Mouse (Mus musculus) forebrain, embryonic 16.5 days (tissue): ENCODE results near the gene Ints12. TPM values are rescaled to one million over a fixed set of nuclear protein-coding genes. Genes with fewer than 3 reads are reported as not detected.

Experiments used
- ATAC-seq: fragments of 200-750 bp; cut with Nextera tagmentation; 2 replicates; pipeline ENCODE4 v1.8.0; 2017; ENCODE audit warnings: mild to moderate bottlenecking, moderate library complexity
- H3K27ac ChIP-seq: fragments of 300-500 bp; sonication (generic); 2 replicates; pipeline ENCODE4 v1.5.1; 2014; ENCODE audit warnings: low read length, control low read depth
- H3K27me3 ChIP-seq: fragments of 300-500 bp; sonication (generic); replicated peaks from 2 replicates; pipeline ENCODE4 v1.6.1; 2014; ENCODE audit warnings: low read length; ENCODE audit not compliant: control insufficient read depth, insufficient read depth
- H3K36me3 ChIP-seq: fragments of 300-500 bp; sonication (generic); 2 replicates; pipeline ENCODE4 v1.6.1; 2014; ENCODE audit not compliant: control insufficient read depth, insufficient read depth
- H3K4me1 ChIP-seq: fragments of 300-500 bp; sonication (generic); replicated peaks from 2 replicates; pipeline ENCODE4 v1.6.1; 2014; ENCODE audit warnings: low read length; ENCODE audit not compliant: control insufficient read depth, insufficient read depth
- H3K4me2 ChIP-seq: fragments of 300-500 bp; sonication (generic); 2 replicates; pipeline ENCODE4 v1.6.1; 2014; ENCODE audit warnings: mild to moderate bottlenecking, low read length, control low read depth
- H3K4me3 ChIP-seq: fragments of 300-500 bp; sonication (generic); replicated peaks from 2 replicates; pipeline ENCODE4 v1.5.1; 2014; ENCODE audit warnings: mild to moderate bottlenecking, low read length, control low read depth
- H3K9ac ChIP-seq: fragments of 300-500 bp; sonication (generic); replicated peaks from 2 replicates; pipeline ENCODE4 v1.6.1; 2014; ENCODE audit warnings: low read depth, low read length, control low read depth
- H3K9me3 ChIP-seq: fragments of 300-500 bp; sonication (generic); 2 replicates; pipeline ENCODE4 v1.6.1; 2016; ENCODE audit warnings: low read length; ENCODE audit not compliant: control insufficient read depth
- WGBS: fragments of 180-500 bp; shearing (Covaris S2); extraction: QIAGEN DNeasy Blood & Tissue Kit; methylation state at CpG from one replicate; pipeline ENCODE4 v1.1.7; 2014; 5-methylcytosine and 5-hydroxymethylcytosine counted together
- polyA plus RNA-seq: library from polyadenylated mRNA; unstranded; fragments of >200 nt; fragmentation: Nextera tagmentation; extraction: Ambion mirVana; gene quantifications from 2 replicates; pipeline ENCODE4 v1.2.1, GENCODE M21; 2015

The Ints12 gene
- 17.0 and 22.9 TPM in 2 replicates for polyA plus RNA-seq

GRCm38 (mm10) chr3:133091664-133092273 lies at the start of gene Ints12, which contains the start of gene Gstcd:
TSS of gene Ints12 (plus strand) at chr3:133091840.
TSS of gene Gstcd (minus strand) at chr3:133092033.
- peaks cover 20% of the 10 kb centered on the region for H3K4me1 ChIP-seq
- peak within 1 kb of the TSS; percentile 87 for H3K4me3 ChIP-seq
- H3K27ac ChIP-seq: peak within 1 kb of the TSS; percentile 97
- WGBS: under 1% methylated on average over 49 of the region's 53 CpGs
- peak within 1 kb of the TSS; percentile 95 for H3K9ac ChIP-seq
- peak within 1 kb of the TSS; percentile 67 for H3K4me2 ChIP-seq
- peak; percentile 98 for ATAC-seq
- no peaks in the 10 kb centered on the region for H3K9me3 ChIP-seq
- H3K27me3 ChIP-seq: no peaks in the 10 kb centered on the region
- H3K36me3 ChIP-seq: no peaks in the 10 kb centered on the region

- no peaks in the 10 kb centered on the region for H3K9me3 ChIP-seq
- no peaks in the 10 kb centered on the region for H3K4me1 ChIP-seq
- no peak overlapping the region for H3K4me3 ChIP-seq
- H3K36me3 ChIP-seq: no peaks in the 10 kb centered on the region
- H3K27ac ChIP-seq: no peak overlapping the region
- no peak overlapping the region for H3K4me2 ChIP-seq
- H3K27me3 ChIP-seq: no peaks in the 10 kb centered on the region
- H3K9ac ChIP-seq: no peak overlapping the region
- WGBS: 16% methylated on average over 2 of the region's 2 CpGs
- peak; percentile 78 for ATAC-seq
Observed at GRCm38 (mm10) chr3:133052068-133052467, 39.6 kb upstream of the Ints12 start.

GRCm38 (mm10) chr3:133075560-133075959 lies 16.1 kb upstream of the Ints12 start:
- no peak for ATAC-seq
- H3K4me1 ChIP-seq: no peaks in the 10 kb centered on the region
- no peak overlapping the region for H3K4me3 ChIP-seq
- no peak overlapping the region for H3K9ac ChIP-seq
- H3K36me3 ChIP-seq: peaks cover 2% of the 10 kb centered on the region; the same call in 1 of the 2 replicates
- H3K9me3 ChIP-seq: no peaks in the 10 kb centered on the region
- 95% methylated on average over 10 of the region's 10 CpGs for WGBS
- H3K27ac ChIP-seq: no peak overlapping the region
- H3K4me2 ChIP-seq: no peak overlapping the region
- H3K27me3 ChIP-seq: no peaks in the 10 kb centered on the region

GRCm38 (mm10) chr3:133082736-133083135 lies 8.9 kb upstream of the Ints12 start:
- Histone ChIP-seq H3K4me2 (no peak overlapping the region), H3K27me3 (no peaks in the 10 kb centered on the region), H3K9me3 (no peaks in the 10 kb centered on the region), H3K4me3 (no peak overlapping the region), H3K27ac (no peak overlapping the region), H3K9ac (no peak overlapping the region), H3K36me3 (peaks cover 8% of the 10 kb centered on the region; the same call in 1 of the 2 replicates), H3K4me1 (no peaks in the 10 kb centered on the region)
- ATAC-seq: no peak
- 94% methylated on average over 5 of the region's 5 CpGs for WGBS

GRCm38 (mm10) chr3:133085858-133086257 lies 5.8 kb upstream of the Ints12 start:
- H3K4me1 ChIP-seq: peaks cover 6% of the 10 kb centered on the region
- WGBS: 74% methylated on average over 3 of the region's 3 CpGs
- H3K27me3 ChIP-seq: no peaks in the 10 kb centered on the region
- H3K36me3 ChIP-seq: peaks cover 8% of the 10 kb centered on the region; the same call in 1 of the 2 replicates
- ATAC-seq: peak; percentile 86
- H3K4me3 ChIP-seq: no peak overlapping the region
- H3K4me2 ChIP-seq: no peak overlapping the region
- no peak overlapping the region for H3K9ac ChIP-seq
- no peaks in the 10 kb centered on the region for H3K9me3 ChIP-seq
- H3K27ac ChIP-seq: no peak overlapping the region

GRCm38 (mm10) chr3:133090247-133091120 lies 1.2 kb upstream of the Ints12 start:
- H3K4me2 ChIP-seq: peak overlapping the region; percentile 49
- no peaks in the 10 kb centered on the region for H3K9me3 ChIP-seq
- H3K27ac ChIP-seq: peak overlapping the region; percentile 97; the same call in 1 of the 2 replicates
- H3K36me3 ChIP-seq: no peaks in the 10 kb centered on the region
- 5% methylated on average over 11 of the region's 11 CpGs for WGBS
- peak overlapping the region; percentile 95 for H3K9ac ChIP-seq
- H3K4me1 ChIP-seq: peaks cover 20% of the 10 kb centered on the region
- no peaks in the 10 kb centered on the region for H3K27me3 ChIP-seq
- H3K4me3 ChIP-seq: peak overlapping the region; percentile 87
- no peak for ATAC-seq

GRCm38 (mm10) chr3:133091121-133091663 lies 448 bp upstream of the Ints12 start:
- WGBS: 0% methylated on average over 41 of the region's 44 CpGs
- peak overlapping the region; percentile 95 for H3K9ac ChIP-seq
- no peaks in the 10 kb centered on the region for H3K27me3 ChIP-seq
- no peaks in the 10 kb centered on the region for H3K36me3 ChIP-seq
- peaks cover 20% of the 10 kb centered on the region for H3K4me1 ChIP-seq
- ATAC-seq: peak; percentile 74
- peak overlapping the region; percentile 49 for H3K4me2 ChIP-seq
- peak overlapping the region; percentile 97 for H3K27ac ChIP-seq
- H3K9me3 ChIP-seq: no peaks in the 10 kb centered on the region
- peak overlapping the region; percentile 87 for H3K4me3 ChIP-seq

- H3K27me3 ChIP-seq: no peaks in the 10 kb centered on the region
- ATAC-seq: no peak
- no peaks in the 10 kb centered on the region for H3K36me3 ChIP-seq
- peak overlapping the region; percentile 97 for H3K27ac ChIP-seq
- WGBS: 0% methylated on average over 7 of the region's 7 CpGs
- H3K4me1 ChIP-seq: peaks cover 20% of the 10 kb centered on the region
- H3K4me2 ChIP-seq: peak overlapping the region; percentile 67
- H3K4me3 ChIP-seq: peak overlapping the region; percentile 87
- H3K9ac ChIP-seq: peak overlapping the region; percentile 95
- no peaks in the 10 kb centered on the region for H3K9me3 ChIP-seq
Observed at GRCm38 (mm10) chr3:133092274-133092853, 724 bp downstream of the Ints12 start.

GRCm38 (mm10) chr3:133092936-133093335 lies 1.3 kb downstream of the Ints12 start:
- Histone ChIP-seq H3K27ac (no peak overlapping the region), H3K9me3 (no peaks in the 10 kb centered on the region), H3K9ac (no peak overlapping the region), H3K4me3 (no peak overlapping the region; the same call in 1 of the 2 replicates), H3K36me3 (no peaks in the 10 kb centered on the region), H3K27me3 (no peaks in the 10 kb centered on the region), H3K4me2 (peak overlapping the region; percentile 67), H3K4me1 (peaks cover 20% of the 10 kb centered on the region)
- ATAC-seq: no peak
- WGBS: 74% methylated on average over 1 of the region's 1 CpGs
